In genomic region chr3:88503505-88503863, GRCm38 (mm10) we compare ENCODE assay signal across 8 mouse cellular contexts. TPM values are rescaled to one million over a fixed set of nuclear protein-coding genes. Genes with fewer than 3 reads are reported as not detected.
DNase-seq lines count a peak whose midpoint lies in the region; ATAC-seq and TF ChIP-seq lines count a peak whose summit lies in the region.

No protein-coding gene starts in this region.

- H3K27ac ChIP-seq in kidney, postnatal 0 days = peak overlapping the region; percentile 87; the same call in 1 of the 2 replicates
- H3K27ac ChIP-seq in kidney, adult 2 months (ENCODE audit: insufficient read depth, low read depth, low read length) = no peak overlapping the region; the same call in 1 of the 2 replicates
- peak overlapping the region; percentile 50 to 89 for H3K27ac ChIP-seq in heart, embryonic 14.5 days (replicated peaks in 1 of 2; ENCODE audit: control insufficient read depth in 1 of 2, insufficient read depth in 1 of 2, low read depth in 2 of 2, low read length in 2 of 2)
- peak overlapping the region; percentile 94 for H3K27ac ChIP-seq in liver, postnatal 0 days (ENCODE audit: low read depth)

- TF ChIP-seq EP300 in liver, postnatal 0 days (IDR thresholded peaks at IDR 0.05; ENCODE audit: low read depth) = no peak

- DNase-seq in kidney, postnatal 0 days (ENCODE audit: low spot score) = no peak
- no peak for DNase-seq in kidney, adult 2 months
- peak; percentile 66 for DNase-seq in adrenal gland, postnatal 25 days
- DNase-seq in liver, postnatal 0 days = no peak
- no peak for DNase-seq in natural killer cell, adult 2 months (ENCODE audit: low spot score in 2 of 2)
- DNase-seq in urinary bladder, postnatal 4 days (ENCODE audit: low spot score in 2 of 2) = no peak

- no peak for TF ChIP-seq POLR2A in kidney, adult 2 months (IDR thresholded peaks at IDR 0.05; ENCODE audit: low read depth, low read length)

- no peaks in the 10 kb centered on the region for H3K9me3 ChIP-seq in kidney, postnatal 0 days (replicated peaks; ENCODE audit: low read length)
- H3K9me3 ChIP-seq in heart, embryonic 14.5 days (ENCODE audit: control insufficient read depth, low read length) = no peaks in the 10 kb centered on the region
- H3K9me3 ChIP-seq in liver, postnatal 0 days (ENCODE audit: low read length) = no peaks in the 10 kb centered on the region

- H3K4me2 ChIP-seq in kidney, postnatal 0 days (ENCODE audit: low read length) = peak overlapping the region; percentile 98
- H3K4me2 ChIP-seq in heart, embryonic 14.5 days (ENCODE audit: low read length) = peak overlapping the region; percentile 94
- H3K4me2 ChIP-seq in liver, postnatal 0 days (ENCODE audit: low read depth, low read length) = peak overlapping the region; percentile 96

- 24% methylated on average over 4 of the region's 4 CpGs for WGBS in kidney, postnatal 0 days
- WGBS in kidney, adult 2 months = 33% methylated on average over 4 of the region's 4 CpGs
- WGBS in heart, embryonic 14.5 days = 17% methylated on average over 4 of the region's 4 CpGs
- 28% methylated on average over 4 of the region's 4 CpGs for WGBS in liver, postnatal 0 days (ENCODE audit: insufficient replicate concordance)

- peak overlapping the region; percentile 69; the same call in 1 of the 2 replicates for H3K4me3 ChIP-seq in kidney, postnatal 0 days (replicated peaks; ENCODE audit: low read depth, low read length)
- no peak overlapping the region for H3K4me3 ChIP-seq in kidney, adult 2 months (ENCODE audit: insufficient read depth, low read depth, low read length)
- H3K4me3 ChIP-seq in heart, embryonic 14.5 days (ENCODE audit: control insufficient read depth in 1 of 2, insufficient read depth in 1 of 2, low read depth in 1 of 2, low read length in 2 of 2) = peak overlapping the region in 1 of 2 experiments; percentile 74; a peak in 2 of 4 replicates
- peak overlapping the region; percentile 88 for H3K4me3 ChIP-seq in liver, postnatal 0 days (ENCODE audit: low read depth, low read length)

- H3K4me1 ChIP-seq in kidney, postnatal 0 days (replicated peaks; ENCODE audit: insufficient read depth, low read length) = peaks cover 26% of the 10 kb centered on the region
- H3K4me1 ChIP-seq in kidney, adult 2 months (ENCODE audit: control insufficient read depth, insufficient read depth, low read length) = peaks cover 23% of the 10 kb centered on the region
- H3K4me1 ChIP-seq in heart, embryonic 14.5 days (ENCODE audit: control insufficient read depth in 2 of 2, insufficient read depth in 2 of 2, low read length in 2 of 2) = peaks cover 12 to 28% of the 10 kb centered on the region in 2 experiments
- peaks cover 22% of the 10 kb centered on the region for H3K4me1 ChIP-seq in liver, postnatal 0 days (ENCODE audit: insufficient read depth)

- no peaks in the 10 kb centered on the region for H3K27me3 ChIP-seq in kidney, postnatal 0 days (ENCODE audit: insufficient read depth, low read length)
- H3K27me3 ChIP-seq in kidney, adult 2 months (replicated peaks; ENCODE audit: control insufficient read depth, insufficient read depth, low read length) = no peaks in the 10 kb centered on the region
- no peaks in the 10 kb centered on the region for H3K27me3 ChIP-seq in heart, embryonic 14.5 days (ENCODE audit: control insufficient read depth, insufficient read depth, low read length)
- no peaks in the 10 kb centered on the region for H3K27me3 ChIP-seq in liver, postnatal 0 days (ENCODE audit: insufficient read depth, low read length)

- ATAC-seq in kidney, postnatal 0 days (replicated peaks; ENCODE audit: low FRiP score, low read depth) = peak; percentile 26
- ATAC-seq in heart, embryonic 14.5 days (ENCODE audit: insufficient number of reproducible peaks, insufficient read depth, low FRiP score, low read depth) = peak; percentile 18; the same call in 1 of the 2 replicates
- ATAC-seq in liver, postnatal 0 days = no peak; the same call in 1 of the 2 replicates
- no peak for ATAC-seq in CD4-positive, CD25-positive, alpha-beta regulatory T cell, adult 4 months

- no peak overlapping the region; the same call in 1 of the 2 replicates for H3K9ac ChIP-seq in kidney, postnatal 0 days (ENCODE audit: low read depth, low read length)
- H3K9ac ChIP-seq in heart, embryonic 14.5 days (ENCODE audit: low read length) = peak overlapping the region; percentile 31; the same call in 1 of the 2 replicates
- no peak overlapping the region for H3K9ac ChIP-seq in liver, postnatal 0 days (replicated peaks)

- no peak for TF ChIP-seq CTCF in kidney, postnatal 0 days (IDR thresholded peaks at IDR 0.05; ENCODE audit: low read depth)
- no peak for TF ChIP-seq CTCF in kidney, adult 2 months (conservative IDR thresholded peaks at IDR 0.05; ENCODE audit: insufficient read depth, insufficient read length, low read depth, low read length)
- no peak for TF ChIP-seq CTCF in liver, postnatal 0 days (IDR thresholded peaks at IDR 0.05; ENCODE audit: low read depth)

- H3K36me3 ChIP-seq in kidney, postnatal 0 days (ENCODE audit: insufficient read depth, low read length) = no peaks in the 10 kb centered on the region
- H3K36me3 ChIP-seq in kidney, adult 2 months (ENCODE audit: control insufficient read depth, insufficient read depth, low read length) = no peaks in the 10 kb centered on the region
- H3K36me3 ChIP-seq in heart, embryonic 14.5 days (ENCODE audit: control insufficient read depth, insufficient read depth, low read length) = peaks cover 6% of the 10 kb centered on the region; the same call in 1 of the 2 replicates
- H3K36me3 ChIP-seq in liver, postnatal 0 days (replicated peaks; ENCODE audit: insufficient read depth, low read length) = peaks cover 12% of the 10 kb centered on the region

RNA-seq across cellular contexts. Expression of gene Lmna, which starts 6.3 kb away (rescaled TPM):
- polyA plus RNA-seq in kidney, postnatal 0 days (2015; fragmentation: Nextera tagmentation; extraction: Ambion mirVana) = 99.3 and 108 TPM in 2 replicates
- polyA plus RNA-seq in kidney, adult 2 months (2012; rRNA removed) = 55.2 and 73.2 TPM in 2 replicates
- 90.6 and 91.1 TPM in 2 replicates for total RNA-seq in adrenal gland, postnatal 25 days (2021)
- 76.7 and 84.1 TPM in 2 replicates for polyA plus RNA-seq in heart, embryonic 14.5 days (2014; fragmentation: Nextera tagmentation; extraction: Ambion mirVana)
- 68.4 and 73.4 TPM in 2 replicates for polyA plus RNA-seq in liver, postnatal 0 days (2015; fragmentation: Nextera tagmentation; extraction: Ambion mirVana)
- 1 to 10 TPM; 5.0 to 5.1 TPM for polyA plus RNA-seq in CD4-positive, CD25-positive, alpha-beta regulatory T cell, adult 4 months (2017; shearing (Covaris generic))

RNA-seq across cellular contexts. Expression of gene Mex3a, which starts 28.7 kb away (rescaled TPM):
- polyA plus RNA-seq in kidney, postnatal 0 days (2015; fragmentation: Nextera tagmentation; extraction: Ambion mirVana) = 12.5 and 13.8 TPM in 2 replicates
- 0.61 and 0.63 TPM in 2 replicates for polyA plus RNA-seq in kidney, adult 2 months (2012; rRNA removed)
- 3.3 and 3.5 TPM in 2 replicates for total RNA-seq in adrenal gland, postnatal 25 days (2021)
- 9.0 and 11.0 TPM in 2 replicates for polyA plus RNA-seq in heart, embryonic 14.5 days (2014; fragmentation: Nextera tagmentation; extraction: Ambion mirVana)
- polyA plus RNA-seq in liver, postnatal 0 days (2015; fragmentation: Nextera tagmentation; extraction: Ambion mirVana) = 0.37 and 0.51 TPM in 2 replicates
- 1 to 10 TPM in 1 of 2 experiments, under 1 TPM in 1; 0.60 to 1.5 TPM for polyA plus RNA-seq in CD4-positive, CD25-positive, alpha-beta regulatory T cell, adult 4 months (2017; shearing (Covaris generic))

RNA-seq across cellular contexts. Expression of gene Sema4a, which starts 42.5 kb away (rescaled TPM):
- 32.6 and 33.3 TPM in 2 replicates for polyA plus RNA-seq in kidney, postnatal 0 days (2015; fragmentation: Nextera tagmentation; extraction: Ambion mirVana)
- polyA plus RNA-seq in kidney, adult 2 months (2012; rRNA removed) = 176 and 197 TPM in 2 replicates
- total RNA-seq in adrenal gland, postnatal 25 days (2021) = 6.0 and 6.2 TPM in 2 replicates
- 0.94 and 1.4 TPM in 2 replicates for polyA plus RNA-seq in heart, embryonic 14.5 days (2014; fragmentation: Nextera tagmentation; extraction: Ambion mirVana)
- polyA plus RNA-seq in liver, postnatal 0 days (2015; fragmentation: Nextera tagmentation; extraction: Ambion mirVana) = 27.3 and 30.0 TPM in 2 replicates
- 10 to 100 TPM; 17.6 to 32.8 TPM for polyA plus RNA-seq in CD4-positive, CD25-positive, alpha-beta regulatory T cell, adult 4 months (2017; shearing (Covaris generic))

RNA-seq across cellular contexts. Expression of gene Rab25, which starts 44.6 kb away (rescaled TPM):
- 27.4 and 28.9 TPM in 2 replicates for polyA plus RNA-seq in kidney, postnatal 0 days (2015; fragmentation: Nextera tagmentation; extraction: Ambion mirVana)
- polyA plus RNA-seq in kidney, adult 2 months (2012; rRNA removed) = 50.1 and 50.9 TPM in 2 replicates
- total RNA-seq in adrenal gland, postnatal 25 days (2021) = not detected in 2 replicates
- polyA plus RNA-seq in heart, embryonic 14.5 days (2014; fragmentation: Nextera tagmentation; extraction: Ambion mirVana) = 0.30 TPM in 1 of 2 replicates, not detected in the other
- polyA plus RNA-seq in liver, postnatal 0 days (2015; fragmentation: Nextera tagmentation; extraction: Ambion mirVana) = 0.13 and 0.29 TPM in 2 replicates
- polyA plus RNA-seq in CD4-positive, CD25-positive, alpha-beta regulatory T cell, adult 4 months (2017; shearing (Covaris generic)) = not detected

RNA-seq across cellular contexts. Expression of gene Lamtor2, which starts 49.4 kb away (rescaled TPM):
- polyA plus RNA-seq in kidney, postnatal 0 days (2015; fragmentation: Nextera tagmentation; extraction: Ambion mirVana) = 164 and 173 TPM in 2 replicates
- 247 and 277 TPM in 2 replicates for polyA plus RNA-seq in kidney, adult 2 months (2012; rRNA removed)
- total RNA-seq in adrenal gland, postnatal 25 days (2021) = 148 and 150 TPM in 2 replicates
- 75.6 and 87.5 TPM in 2 replicates for polyA plus RNA-seq in heart, embryonic 14.5 days (2014; fragmentation: Nextera tagmentation; extraction: Ambion mirVana)
- 104 and 106 TPM in 2 replicates for polyA plus RNA-seq in liver, postnatal 0 days (2015; fragmentation: Nextera tagmentation; extraction: Ambion mirVana)
- 100 to 1,000 TPM; 197 to 234 TPM for polyA plus RNA-seq in CD4-positive, CD25-positive, alpha-beta regulatory T cell, adult 4 months (2017; shearing (Covaris generic))

Comparison
In these comparisons a context has a peak if more than half of its experiments do, and no peak if none do; other contexts are left out.
1. ATAC-seq: peak in kidney, postnatal 0 days (single experiment) and heart, embryonic 14.5 days (single experiment); none in liver, postnatal 0 days (single experiment) and CD4-positive, CD25-positive, alpha-beta regulatory T cell, adult 4 months (single experiment).
2. Peak in every context shown above with its lines, with median percentiles within 50 percentile points of each other: H3K4me2 ChIP-seq.